Mouse (Mus musculus) megakaryocyte progenitor cell, adult 5-6 weeks (primary cell): ENCODE measurements around the gene Esp22. TPM values are rescaled to one million over a fixed set of nuclear protein-coding genes. Genes with fewer than 3 reads are reported as not detected.
"Not testable (repeated sequence)": the region's sequence is repeated elsewhere in the genome, so short reads cannot be mapped to it uniquely, and the experiment has no call there.

Experiments
- ATAC-seq: replicated peaks from 2 replicates; pipeline ENCODE4 v1.8.0; 2016; ENCODE audit warnings: mild to moderate bottlenecking, moderate TSS enrichment, inconsistent platforms; ENCODE audit not compliant: poor library complexity
- total RNA-seq, 2 experiments: library from RNA; stranded (forward) in 1 of 2; stranded (reverse) in 1 of 2; fragments of 157-497, 149-512 nt in 1 of 2; fragments of 200-1000 nt in 1 of 2; gene quantifications; 2 replicates each; pipeline versions ENCODE4 v1.2.3 to v1.2.4; 2015 to 2017

Esp22 gene
- total RNA-seq (2015) (not detected in 2 replicates), total RNA-seq (2017) (not detected in 2 replicates)

- no peak for ATAC-seq
These were observed at the start of gene Esp22 for GRCm38 (mm10) chr17:39095034-39095433. Gene Esp22, plus strand, starts transcription at chr17:39095334.

GRCm38 (mm10) chr17:39063641-39064040 is 31.5 kb upstream of the Esp22 start:
- ATAC-seq: no peak

- no peak for ATAC-seq
These were observed 18.2 kb upstream of the Esp22 start, which contains the start of gene Esp23 for GRCm38 (mm10) chr17:39076937-39077336. Gene Esp23, minus strand, starts transcription at chr17:39077037.

GRCm38 (mm10) chr17:39107126-39107525 is 12.0 kb downstream of the Esp22 start:
- ATAC-seq: not testable (repeated sequence)

GRCm38 (mm10) chr17:39129156-39129555 is 34.0 kb downstream of the Esp22 start:
- ATAC-seq: not testable (repeated sequence)

Other genes starting within 250 kb of the Esp22 start
- not detected in 2 replicates for gene Esp24, start 58.6 kb upstream of the Esp22 start, total RNA-seq (2015)
- not detected in 2 replicates for gene Esp24, start 58.6 kb upstream of the Esp22 start, total RNA-seq (2017)
- gene Gm21903, start 52.0 kb upstream of the Esp22 start, total RNA-seq (2015): not detected in 2 replicates
- not detected in 2 replicates for gene Gm21903, start 52.0 kb upstream of the Esp22 start, total RNA-seq (2017)
- gene Esp23, start 18.3 kb upstream of the Esp22 start, total RNA-seq (2015): not detected in 2 replicates
- not detected in 2 replicates for gene Esp23, start 18.3 kb upstream of the Esp22 start, total RNA-seq (2017)